Mouse (Mus musculus): ENCODE measurements at regions not wholly inside any gene's neighbourhood (a gene's known extent, or its start where the extent isn't known, plus 50 kb on each side); places are given as distances from the start of the nearest gene placed in this dataset.

GRCm38 (mm10) chr5:42364116-42364515 lies 296.4 kb downstream of the Gm16223 start:
- no peaks in the 10 kb centered on the region for H3K4me1 ChIP-seq (ENCODE audit: control insufficient read depth in 1 of 2, insufficient read depth in 2 of 2)
- in situ Hi-C loops (cut with MboI; ENCODE audit: low pct_ligation_motif_present, low pct_unique_long_range_greater_than_20kb, low sequenced_read_pairs) = no loop called here
- DNase-seq (ENCODE audit: extremely low read depth) = no peak
- H3K4me2 ChIP-seq (ENCODE audit: insufficient read depth, low read depth, poor library complexity, severe bottlenecking) = no peak overlapping the region
- TF ChIP-seq ZC3H11A (IDR thresholded peaks at IDR 0.05; ENCODE audit: low read depth, low read length) (no peak), TCF12 (IDR thresholded peaks at IDR 0.05; ENCODE audit: low read depth, low read length) (no peak), CHD1 (IDR thresholded peaks at IDR 0.05; ENCODE audit: low read depth, low read length) (no peak), JUND (conservative IDR thresholded peaks at IDR 0.05; ENCODE audit: low read depth, low read length) (no peak)
- H3K27me3 ChIP-seq (replicated peaks) = no peaks in the 10 kb centered on the region
- no peak overlapping the region for H3K27ac ChIP-seq (ENCODE audit: insufficient read depth, low read depth)
- H3K4me3 ChIP-seq (replicated peaks in 1 of 3; ENCODE audit: low read depth in 2 of 3, low read length in 2 of 3, poor library complexity in 1 of 3) = no peak overlapping the region
- H3K36me3 ChIP-seq (replicated peaks in 1 of 2; ENCODE audit: control insufficient read depth in 1 of 2, insufficient read depth in 1 of 2, low read length in 1 of 2) = no peaks in the 10 kb centered on the region
- no peaks in the 10 kb centered on the region for H3K9me3 ChIP-seq (replicated peaks; ENCODE audit: low read length)
- no peak overlapping the region for H3K9ac ChIP-seq (ENCODE audit: insufficient read depth, low read depth)
- no peaks in the 10 kb centered on the region for H3K79me2 ChIP-seq (replicated peaks; ENCODE audit: control insufficient read depth, extremely low read depth, insufficient read depth, poor library complexity, severe bottlenecking)
- dilution Hi-C loops (cut with MboI; ENCODE audit: extremely low pct_ligation_motif_present, extremely low pct_unique_long_range_greater_than_20kb, low sequenced_read_pairs) = no loop called here

- Histone ChIP-seq H3K27me3 (replicated peaks) (no peaks in the 10 kb centered on the region), H3K4me2 (ENCODE audit: insufficient read depth, low read depth, poor library complexity, severe bottlenecking) (no peak overlapping the region), H3K79me2 (replicated peaks; ENCODE audit: control insufficient read depth, extremely low read depth, insufficient read depth, poor library complexity, severe bottlenecking) (no peaks in the 10 kb centered on the region), H3K27ac (ENCODE audit: insufficient read depth, low read depth) (no peak overlapping the region), H3K4me3 (replicated peaks in 1 of 3; ENCODE audit: low read depth in 2 of 3, low read length in 2 of 3, poor library complexity in 1 of 3) (no peak overlapping the region), H3K9ac (ENCODE audit: insufficient read depth, low read depth) (no peak overlapping the region), H3K36me3 (replicated peaks in 1 of 2; ENCODE audit: control insufficient read depth in 1 of 2, insufficient read depth in 1 of 2, low read length in 1 of 2) (no peaks in the 10 kb centered on the region), H3K4me1 (ENCODE audit: control insufficient read depth in 1 of 2, insufficient read depth in 2 of 2) (peaks cover 0 to 8% of the 10 kb centered on the region in 2 experiments; a peak in 1 of 4 replicates), H3K9me3 (replicated peaks; ENCODE audit: low read length) (no peaks in the 10 kb centered on the region)
- TF ChIP-seq UBTF (IDR thresholded peaks at IDR 0.05; ENCODE audit: low read depth, low read length) (no peak), MAX (IDR thresholded peaks at IDR 0.05; ENCODE audit: low read length) (no peak), NELFE (IDR thresholded peaks at IDR 0.05; ENCODE audit: low read depth, low read length) (no peak), USF1 (IDR thresholded peaks at IDR 0.05; ENCODE audit: low read depth, low read length) (no peak), E2F4 (IDR thresholded peaks at IDR 0.05; ENCODE audit: insufficient replicate concordance, low read depth, low read length) (no peak), NRF1 (IDR thresholded peaks at IDR 0.05; ENCODE audit: low read depth, low read length) (no peak), RAD21 (IDR thresholded peaks at IDR 0.05; ENCODE audit: low read depth, low read length) (no peak), JUN (IDR thresholded peaks at IDR 0.05; ENCODE audit: insufficient read depth, low read depth, low read length) (no peak), BHLHE40 (IDR thresholded peaks at IDR 0.05; ENCODE audit: low read depth, low read length) (no peak), SIN3A (IDR thresholded peaks at IDR 0.05; ENCODE audit: low read length) (no peak), JUND (conservative IDR thresholded peaks at IDR 0.05; ENCODE audit: low read depth, low read length) (no peak), USF2 (conservative IDR thresholded peaks at IDR 0.05; ENCODE audit: low read depth, low read length) (no peak), MAZ (IDR thresholded peaks at IDR 0.05; ENCODE audit: low read depth, low read length) (no peak)
- dilution Hi-C loops (cut with MboI; ENCODE audit: extremely low pct_ligation_motif_present, extremely low pct_unique_long_range_greater_than_20kb, low sequenced_read_pairs) (no loop called here), in situ Hi-C loops (cut with MboI; ENCODE audit: low pct_ligation_motif_present, low pct_unique_long_range_greater_than_20kb, low sequenced_read_pairs) (no loop called here)
- no peak for DNase-seq (ENCODE audit: extremely low read depth)
Measured at GRCm38 (mm10) chr5:42387959-42388358, 320.2 kb downstream of the Gm16223 start.
